Mouse (Mus musculus): Measurements from ENCODE around the gene Msto1. TPM values are rescaled to one million over a fixed set of nuclear protein-coding genes. Genes with fewer than 3 reads are reported as not detected.

Msto1 gene
- polyA plus RNA-seq, 1 experiment: 30.9 TPM

- Histone ChIP-seq H3K4me1 (ENCODE audit: control insufficient read depth, insufficient read depth, low read length) (no peaks in the 10 kb centered on the region), H3K27ac (ENCODE audit: insufficient read depth, low read length) (no peak overlapping the region), H3K4me3 (ENCODE audit: insufficient read depth, low read length) (no peak overlapping the region)
- no peak; the same call in 1 of the 2 replicates for TF ChIP-seq CTCF (IDR thresholded peaks at IDR 0.05; ENCODE audit: extremely low read depth, insufficient read depth, low read length)
- no peak for TF ChIP-seq POLR2A (IDR thresholded peaks at IDR 0.05; ENCODE audit: extremely low read depth, insufficient read depth, low read length)
These were observed 25.9 kb upstream of the Msto1 start for GRCm38 (mm10) chr3:88939749-88940148.

- no peak overlapping the region for H3K4me3 ChIP-seq (ENCODE audit: insufficient read depth, low read length)
- TF ChIP-seq CTCF (IDR thresholded peaks at IDR 0.05; ENCODE audit: extremely low read depth, insufficient read depth, low read length): no peak
- no peak for TF ChIP-seq POLR2A (IDR thresholded peaks at IDR 0.05; ENCODE audit: extremely low read depth, insufficient read depth, low read length)
- H3K4me1 ChIP-seq (ENCODE audit: control insufficient read depth, insufficient read depth, low read length): no peaks in the 10 kb centered on the region
- H3K27ac ChIP-seq (ENCODE audit: insufficient read depth, low read length): no peak overlapping the region
These were observed 25.3 kb upstream of the Msto1 start for GRCm38 (mm10) chr3:88939071-88939470.

DNA sequence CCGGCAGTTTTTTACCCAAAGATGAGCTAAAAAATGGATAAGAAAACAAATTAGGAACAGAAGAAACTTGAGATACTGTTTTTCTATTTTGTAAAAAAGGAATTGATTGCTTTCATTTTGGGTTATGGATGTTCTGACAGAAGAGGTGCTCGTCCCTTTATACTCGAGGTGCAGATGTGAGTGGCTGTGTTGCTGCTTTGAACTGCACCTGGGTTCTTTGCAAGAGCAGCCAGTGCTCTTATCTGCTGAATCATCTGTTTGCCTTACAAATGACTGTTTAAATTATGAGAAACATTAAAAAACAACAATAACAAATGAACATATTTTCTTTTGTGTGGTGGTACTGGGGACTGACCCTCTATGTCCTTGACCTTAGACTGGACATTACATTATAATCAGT is 15.7 kb upstream of the Msto1 start:
- no peak overlapping the region for H3K4me3 ChIP-seq (ENCODE audit: insufficient read depth, low read length)
- H3K4me1 ChIP-seq (ENCODE audit: control insufficient read depth, insufficient read depth, low read length): no peaks in the 10 kb centered on the region
- no peak overlapping the region for H3K27ac ChIP-seq (ENCODE audit: insufficient read depth, low read length)
- no peak for TF ChIP-seq POLR2A (IDR thresholded peaks at IDR 0.05; ENCODE audit: extremely low read depth, insufficient read depth, low read length)
- no peak for TF ChIP-seq CTCF (IDR thresholded peaks at IDR 0.05; ENCODE audit: extremely low read depth, insufficient read depth, low read length)

GRCm38 (mm10) chr3:88925651-88926050 is 11.9 kb upstream of the Msto1 start:
- no peak overlapping the region for H3K4me3 ChIP-seq (ENCODE audit: insufficient read depth, low read length)
- no peaks in the 10 kb centered on the region for H3K4me1 ChIP-seq (ENCODE audit: control insufficient read depth, insufficient read depth, low read length)
- TF ChIP-seq CTCF (IDR thresholded peaks at IDR 0.05; ENCODE audit: extremely low read depth, insufficient read depth, low read length): no peak
- no peak for TF ChIP-seq POLR2A (IDR thresholded peaks at IDR 0.05; ENCODE audit: extremely low read depth, insufficient read depth, low read length)
- no peak overlapping the region for H3K27ac ChIP-seq (ENCODE audit: insufficient read depth, low read length)

- TF ChIP-seq CTCF (IDR thresholded peaks at IDR 0.05; ENCODE audit: extremely low read depth, insufficient read depth, low read length): no peak
- H3K27ac ChIP-seq (ENCODE audit: insufficient read depth, low read length): no peak overlapping the region
- no peaks in the 10 kb centered on the region for H3K4me1 ChIP-seq (ENCODE audit: control insufficient read depth, insufficient read depth, low read length)
- no peak overlapping the region for H3K4me3 ChIP-seq (ENCODE audit: insufficient read depth, low read length)
These were observed 10.3 kb upstream of the Msto1 start for GRCm38 (mm10) chr3:88923989-88924591.

DNA sequence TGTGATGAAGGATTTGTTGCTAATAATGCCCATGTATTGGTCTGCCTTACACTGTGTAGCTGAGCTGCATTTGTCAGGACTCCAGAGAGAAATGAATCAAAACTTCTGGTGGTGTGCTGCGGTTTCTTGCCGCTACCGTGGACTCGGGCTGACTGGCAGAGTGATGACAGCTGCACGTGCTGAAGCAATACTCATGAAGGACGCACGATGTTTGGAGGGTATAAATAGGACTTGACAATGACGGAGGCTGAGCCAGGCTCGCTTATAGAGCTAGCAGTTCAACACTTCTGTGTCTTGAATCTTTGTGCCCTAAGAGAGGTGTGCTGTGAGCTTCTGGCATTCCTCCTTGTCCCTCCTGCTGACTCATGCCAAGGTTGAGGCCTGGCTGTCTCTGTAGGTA is 7.6 kb upstream of the Msto1 start:
- Histone ChIP-seq H3K4me3 (ENCODE audit: insufficient read depth, low read length) (no peak overlapping the region), H3K27ac (ENCODE audit: insufficient read depth, low read length) (no peak overlapping the region), H3K4me1 (ENCODE audit: control insufficient read depth, insufficient read depth, low read length) (no peaks in the 10 kb centered on the region)
- TF ChIP-seq CTCF (IDR thresholded peaks at IDR 0.05; ENCODE audit: extremely low read depth, insufficient read depth, low read length): no peak
- TF ChIP-seq POLR2A (IDR thresholded peaks at IDR 0.05; ENCODE audit: extremely low read depth, insufficient read depth, low read length): no peak

DNA sequence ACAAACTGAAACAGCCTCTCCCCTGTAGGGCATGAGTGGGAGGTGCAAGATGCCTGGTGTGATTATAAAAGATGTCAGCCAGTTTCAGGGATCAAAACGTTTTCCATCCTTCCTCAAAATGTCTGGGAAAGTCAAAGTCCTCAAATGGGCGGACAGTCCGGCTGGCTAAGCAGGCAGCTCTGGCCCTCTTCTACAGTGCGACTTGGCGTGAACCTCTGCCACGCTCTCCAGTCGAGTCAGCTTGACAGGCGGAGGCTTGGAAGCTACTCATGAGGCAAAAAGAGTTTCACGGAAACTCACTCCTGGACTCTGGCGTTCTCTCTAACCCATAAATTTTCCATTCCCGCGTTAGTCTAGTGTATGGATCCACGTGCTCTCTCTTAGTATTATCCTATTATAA is 5.2 kb upstream of the Msto1 start:
- Histone ChIP-seq H3K27ac (ENCODE audit: insufficient read depth, low read length) (no peak overlapping the region), H3K4me1 (ENCODE audit: control insufficient read depth, insufficient read depth, low read length) (no peaks in the 10 kb centered on the region; the same call in 1 of the 2 replicates), H3K4me3 (ENCODE audit: insufficient read depth, low read length) (no peak overlapping the region)
- TF ChIP-seq CTCF (IDR thresholded peaks at IDR 0.05; ENCODE audit: extremely low read depth, insufficient read depth, low read length) (no peak), POLR2A (IDR thresholded peaks at IDR 0.05; ENCODE audit: extremely low read depth, insufficient read depth, low read length) (no peak)

DNA sequence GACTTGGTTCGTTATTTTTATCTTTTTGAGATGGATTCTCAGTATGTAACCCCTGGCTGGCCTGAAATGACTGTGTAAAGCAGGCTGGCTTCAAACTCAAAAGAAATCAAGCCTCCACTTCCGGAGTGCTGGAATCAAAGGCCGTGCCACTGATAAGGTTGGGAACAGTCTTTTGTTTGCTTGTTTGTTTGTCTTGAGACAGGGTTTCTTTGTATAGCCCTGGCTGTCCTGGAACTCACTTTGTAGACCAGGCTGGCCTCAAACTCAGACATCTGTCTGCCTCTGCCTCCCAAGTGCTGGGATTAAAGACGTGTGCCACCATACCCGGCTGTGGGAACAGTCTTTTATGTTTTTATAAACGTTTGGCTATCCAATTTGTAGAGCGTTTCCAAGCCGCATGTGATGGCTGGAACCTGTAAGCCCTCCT is 598 bp upstream of the Msto1 start:
- peak overlapping the region; percentile 42; the same call in 1 of the 2 replicates for H3K27ac ChIP-seq (ENCODE audit: insufficient read depth, low read length)
- peak overlapping the region; percentile 96 for H3K4me3 ChIP-seq (ENCODE audit: insufficient read depth, low read length)
- H3K4me1 ChIP-seq (ENCODE audit: control insufficient read depth, insufficient read depth, low read length): no peaks in the 10 kb centered on the region; the same call in 1 of the 2 replicates
- TF ChIP-seq POLR2A (IDR thresholded peaks at IDR 0.05; ENCODE audit: extremely low read depth, insufficient read depth, low read length) (no peak), CTCF (IDR thresholded peaks at IDR 0.05; ENCODE audit: extremely low read depth, insufficient read depth, low read length) (no peak)

DNA sequence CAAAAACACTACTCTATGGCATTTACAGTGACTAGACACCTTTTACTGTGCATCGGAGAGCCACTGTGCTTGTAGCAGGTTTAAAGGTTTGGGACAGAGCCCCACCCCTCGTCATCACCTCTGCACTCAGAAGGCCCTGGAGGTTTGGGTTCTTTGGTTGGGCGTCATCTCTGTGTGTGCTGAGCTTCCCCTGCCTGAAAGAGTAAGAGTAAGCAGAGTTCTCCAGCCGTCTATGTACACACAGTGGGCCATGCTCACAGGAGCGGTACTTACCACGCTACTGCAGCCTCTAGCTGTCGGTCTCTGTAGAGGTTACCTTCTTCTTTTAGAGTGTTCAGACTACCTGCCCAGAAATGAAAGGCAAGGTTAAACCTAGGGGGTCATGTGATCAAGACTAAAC is 1.2 kb downstream of the Msto1 start:
- H3K4me1 ChIP-seq (ENCODE audit: control insufficient read depth, insufficient read depth, low read length): no peaks in the 10 kb centered on the region; the same call in 1 of the 2 replicates
- no peak overlapping the region for H3K27ac ChIP-seq (ENCODE audit: insufficient read depth, low read length)
- H3K4me3 ChIP-seq (ENCODE audit: insufficient read depth, low read length): no peak overlapping the region
- TF ChIP-seq POLR2A (IDR thresholded peaks at IDR 0.05; ENCODE audit: extremely low read depth, insufficient read depth, low read length) (no peak), CTCF (IDR thresholded peaks at IDR 0.05; ENCODE audit: extremely low read depth, insufficient read depth, low read length) (no peak)

- no peak overlapping the region for H3K27ac ChIP-seq (ENCODE audit: insufficient read depth, low read length)
- H3K4me1 ChIP-seq (ENCODE audit: control insufficient read depth, insufficient read depth, low read length): no peaks in the 10 kb centered on the region; the same call in 1 of the 2 replicates
- no peak overlapping the region for H3K4me3 ChIP-seq (ENCODE audit: insufficient read depth, low read length)
- TF ChIP-seq POLR2A (IDR thresholded peaks at IDR 0.05; ENCODE audit: extremely low read depth, insufficient read depth, low read length) (no peak), CTCF (IDR thresholded peaks at IDR 0.05; ENCODE audit: extremely low read depth, insufficient read depth, low read length) (no peak)
These were observed 7.2 kb downstream of the Msto1 start for GRCm38 (mm10) chr3:88906393-88907159.

Data from cortical plate, adult 2 months (tissue).